23 mouse cellular contexts compared by ENCODE assay signal in the genomic region with DNA sequence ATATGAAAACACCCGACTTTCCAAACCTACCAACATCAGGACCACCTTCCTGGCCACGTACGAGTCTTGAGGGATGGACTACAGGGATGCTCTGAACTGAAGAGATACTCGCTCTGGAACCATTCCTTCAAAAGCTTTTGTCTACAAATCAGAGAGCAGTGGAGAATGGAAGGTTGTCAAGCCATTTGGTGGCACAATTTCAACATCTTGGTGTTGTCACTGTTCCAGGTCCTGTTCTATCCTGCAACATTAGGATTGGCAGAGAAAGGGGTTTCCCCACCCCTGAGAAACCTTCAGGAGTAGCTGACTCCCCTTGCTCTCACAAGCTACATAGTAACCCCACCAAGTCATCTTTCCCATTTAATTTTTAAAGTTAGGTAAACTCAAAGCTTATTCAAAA. TPM values are rescaled to one million over a fixed set of nuclear protein-coding genes. Genes with fewer than 3 reads are reported as not detected.
DNase-seq lines count a peak whose midpoint lies in the region; ATAC-seq lines count a peak whose summit lies in the region.
"Had no signal": no experiment of that assay in that cellular context is flagged by ENCODE, and none has a peak within 500 bp of the region (broad histone marks: within the 10 kb centered on the region; RNA-seq: fewer than 3 reads in every experiment).

No protein-coding gene starts in this region.

- DNase-seq in forebrain, embryonic 10.5 days (ENCODE audit: extremely low spot score, low spot score), result no peak
- peak; percentile 44 for DNase-seq in cerebellum, adult 11-12 months
- DNase-seq in cerebellum, postnatal 10 days, result peak; percentile 62 to 63
- DNase-seq in right cerebral cortex, postnatal 4 days, result no peak
- DNase-seq in spleen, postnatal 36 days (ENCODE audit: low spot score in 2 of 2), result no peak
- DNase-seq: adrenal gland, adult 2 months; gastrocnemius, postnatal 14 days; heart, adult 2 months; heart, postnatal 14 days; kidney, postnatal 25 days; left cerebral cortex, postnatal 4 days; lung, postnatal 36 days had no signal

- 83% methylated on average over 4 of the region's 4 CpGs for WGBS in forebrain, embryonic 15.5 days
- whole genome bisulfite sequencing in forebrain, embryonic 10.5 days, result 83% methylated on average over 4 of the region's 4 CpGs

- H3K4me3 ChIP-seq in forebrain, embryonic 15.5 days, result no peak overlapping the region
- H3K4me3 ChIP-seq in forebrain, embryonic 10.5 days, result no peak overlapping the region
- H3K4me3 ChIP-seq: heart, adult 2 months; heart, embryonic 13.5 days; limb, embryonic 15.5 days; liver, embryonic 15.5 days; lung, embryonic 15.5 days; megakaryocyte, embryonic 14.5 days; midbrain, embryonic 13.5 days had no signal

- H3K4me2 ChIP-seq in forebrain, embryonic 15.5 days (replicated peaks), result no peak overlapping the region
- H3K4me2 ChIP-seq: heart, embryonic 13.5 days; limb, embryonic 15.5 days; liver, embryonic 15.5 days; lung, embryonic 15.5 days; midbrain, embryonic 13.5 days had no signal

- no peak overlapping the region for H3K9ac ChIP-seq in forebrain, embryonic 15.5 days (replicated peaks)
- H3K9ac ChIP-seq: heart, embryonic 13.5 days; limb, embryonic 15.5 days; liver, embryonic 15.5 days; lung, embryonic 15.5 days; midbrain, embryonic 13.5 days had no signal

- no peaks in the 10 kb centered on the region for H3K27me3 ChIP-seq in forebrain, embryonic 15.5 days
- no peaks in the 10 kb centered on the region for H3K27me3 ChIP-seq in forebrain, embryonic 10.5 days (ENCODE audit: poor library complexity, severe bottlenecking)
- H3K27me3 ChIP-seq: heart, embryonic 13.5 days; limb, embryonic 15.5 days; liver, embryonic 15.5 days; lung, embryonic 15.5 days; midbrain, embryonic 13.5 days had no signal

- H3K9me3 ChIP-seq in forebrain, embryonic 15.5 days, result no peaks in the 10 kb centered on the region
- H3K9me3 ChIP-seq in forebrain, embryonic 10.5 days, result no peaks in the 10 kb centered on the region
- H3K9me3 ChIP-seq: heart, embryonic 13.5 days; limb, embryonic 15.5 days; liver, embryonic 15.5 days; lung, embryonic 15.5 days; megakaryocyte, embryonic 14.5 days; midbrain, embryonic 13.5 days had no signal

- peaks cover 12% of the 10 kb centered on the region; the same call in 1 of the 2 replicates for H3K4me1 ChIP-seq in forebrain, embryonic 15.5 days
- no peaks in the 10 kb centered on the region for H3K4me1 ChIP-seq in forebrain, embryonic 10.5 days
- H3K4me1 ChIP-seq: liver, embryonic 15.5 days; midbrain, embryonic 13.5 days had no signal

- H3K36me3 ChIP-seq in forebrain, embryonic 15.5 days, result no peaks in the 10 kb centered on the region
- H3K36me3 ChIP-seq in forebrain, embryonic 10.5 days (replicated peaks), result no peaks in the 10 kb centered on the region
- H3K36me3 ChIP-seq: heart, embryonic 13.5 days; limb, embryonic 15.5 days; liver, embryonic 15.5 days; lung, embryonic 15.5 days; midbrain, embryonic 13.5 days had no signal

- H3K27ac ChIP-seq in forebrain, embryonic 15.5 days (replicated peaks), result peak overlapping the region; percentile 84
- H3K27ac ChIP-seq in forebrain, embryonic 10.5 days, result no peak overlapping the region
- H3K27ac ChIP-seq: heart, adult 2 months; heart, embryonic 13.5 days; limb, embryonic 15.5 days; liver, embryonic 15.5 days; lung, embryonic 15.5 days; midbrain, embryonic 13.5 days had no signal

- ATAC-seq in forebrain, embryonic 15.5 days (replicated peaks), result no peak
- no peak for ATAC-seq in granulocyte monocyte progenitor cell, adult 5-6 weeks (replicated peaks; ENCODE audit: poor library complexity, severe bottlenecking)
- ATAC-seq: intestine, postnatal 0 days; midbrain, embryonic 13.5 days had no signal

RNA-seq across cellular contexts. Expression of gene Tgm3, which starts 12.9 kb away (rescaled TPM):
- polyA plus RNA-seq in forebrain, embryonic 15.5 days (2015; fragmentation: Nextera tagmentation; extraction: Ambion mirVana), result not detected in 2 replicates
- polyA plus RNA-seq in forebrain, embryonic 10.5 days (2016; fragmentation: Nextera tagmentation; extraction: Ambion mirVana), result not detected in 2 replicates
- not detected in 2 replicates for total RNA-seq in granulocyte monocyte progenitor cell, adult 5-6 weeks (2014; fragmentation: Nextera tagmentation)
- 0.36 TPM in 1 of 2 replicates, not detected in the other for total RNA-seq in granulocyte monocyte progenitor cell, adult 5-6 weeks (2017)
- total RNA-seq: heart, adult 2 months had no signal
- polyA plus RNA-seq: embryonic facial prominence, embryonic 11.5 days; heart, embryonic 13.5 days; kidney, embryonic 14.5 days; liver, embryonic 15.5 days; lung, embryonic 15.5 days; midbrain, embryonic 13.5 days had no signal

Comparison
In these comparisons a context has a peak if more than half of its experiments do, and no peak if none do; other contexts are left out.
1. DNase-seq: peak in cerebellum, adult 11-12 months (single experiment) and cerebellum, postnatal 10 days (2 of 2); none in forebrain, embryonic 10.5 days (single experiment), right cerebral cortex, postnatal 4 days (single experiment) and spleen, postnatal 36 days (0 of 2).